Mouse (Mus musculus) myocyte (in vitro differentiated cells): ENCODE results near the gene Ermap. TPM values are rescaled to one million over a fixed set of nuclear protein-coding genes. Genes with fewer than 3 reads are reported as not detected.

Experiments used
- H3K27me3 ChIP-seq: one replicate; pipeline ENCODE4 v1.6.1; 2011; ENCODE audit not compliant: control insufficient read depth, insufficient read depth, insufficient read length
- H3K36me3 ChIP-seq: one replicate; pipeline ENCODE4 v1.6.1; 2011; ENCODE audit not compliant: control insufficient read depth, insufficient read depth
- H3K4me2 ChIP-seq: one replicate; pipeline ENCODE4 v1.6.1; 2011; ENCODE audit warnings: low read depth, control low read depth
- H3K4me3 ChIP-seq: one replicate; pipeline ENCODE4 v1.5.1; 2011; ENCODE audit warnings: mild to moderate bottlenecking, control low read depth, moderate library complexity
- H3K79me2 ChIP-seq: one replicate; pipeline ENCODE4 v1.6.1; 2011; ENCODE audit not compliant: control insufficient read depth, insufficient read depth
- H3ac ChIP-seq: one replicate; pipeline ENCODE4 v1.6.1; 2011; ENCODE audit not compliant: control insufficient read depth, insufficient read length
- CEBPB ChIP-seq: IDR thresholded peaks from 2 replicates; pipeline ENCODE4 v1.6.1; 2011; ENCODE audit warnings: mild to moderate bottlenecking, moderate library complexity; ENCODE audit not compliant: poor library complexity, insufficient read depth, severe bottlenecking
- E2F4 ChIP-seq: IDR thresholded peaks from one replicate; pipeline ENCODE4 v1.6.1; 2011; ENCODE audit warnings: mild to moderate bottlenecking, control low read depth, moderate library complexity; ENCODE audit not compliant: insufficient read depth
- MAX ChIP-seq: IDR thresholded peaks from one replicate; pipeline ENCODE4 v1.6.1; 2011; ENCODE audit warnings: low read depth, mild to moderate bottlenecking, control low read depth
- MYOD1 ChIP-seq, 3 experiments: IDR thresholded peaks; one replicate each; pipeline ENCODE4 v1.6.1; 2011; ENCODE audit warnings: control low read depth in 2 of 3, low read depth in 2 of 3, mild to moderate bottlenecking in 2 of 3, moderate library complexity in 1 of 3; ENCODE audit not compliant: insufficient read length in 2 of 3, control insufficient read depth in 1 of 3
- MYOG ChIP-seq, 3 experiments: IDR thresholded peaks; one replicate each; pipeline ENCODE4 v1.6.1; 2011; ENCODE audit warnings: control low read depth in 2 of 3, low read depth in 2 of 3, mild to moderate bottlenecking in 2 of 3; ENCODE audit not compliant: insufficient read length in 2 of 3, control insufficient read depth in 1 of 3, insufficient read depth in 1 of 3
- POLR2A ChIP-seq: IDR thresholded peaks from one replicate; pipeline ENCODE4 v1.6.1; 2011; ENCODE audit warnings: low read depth, mild to moderate bottlenecking, control low read depth, moderate library complexity; ENCODE audit not compliant: insufficient read length
- POLR2AphosphoS2 ChIP-seq: IDR thresholded peaks from one replicate; pipeline ENCODE4 v1.6.1; 2011; ENCODE audit warnings: low read depth, control low read depth; ENCODE audit not compliant: insufficient read length
- REST ChIP-seq: IDR thresholded peaks from one replicate; pipeline ENCODE4 v1.6.1; 2011; ENCODE audit warnings: mild to moderate bottlenecking, control low read depth, moderate library complexity; ENCODE audit not compliant: insufficient read depth, insufficient read length
- SRF ChIP-seq: IDR thresholded peaks from one replicate; pipeline ENCODE4 v1.6.1; 2011; ENCODE audit warnings: low read depth; ENCODE audit not compliant: control insufficient read depth, insufficient read length
- TCF12 ChIP-seq: IDR thresholded peaks from one replicate; pipeline ENCODE4 v1.6.1; 2011; ENCODE audit warnings: mild to moderate bottlenecking, control low read depth; ENCODE audit not compliant: poor library complexity, insufficient read depth, severe bottlenecking
- TCF3 ChIP-seq: IDR thresholded peaks from one replicate; pipeline ENCODE4 v1.6.1; 2011; ENCODE audit warnings: low read depth, control low read depth; ENCODE audit not compliant: insufficient read length
- USF1 ChIP-seq: IDR thresholded peaks from one replicate; pipeline ENCODE4 v1.6.1; 2011; ENCODE audit warnings: low read depth, mild to moderate bottlenecking, control low read depth, moderate library complexity
- polyA plus RNA-seq: library from polyadenylated mRNA; unstranded; fragments of >200 nt; fragmentation: generic; extraction: Trizol; gene quantifications from one replicate; pipeline ENCODE4 v1.2.1, GENCODE M21; 2012; ENCODE audit warnings: missing spikeins

The Ermap gene
- polyA plus RNA-seq, 1 experiment, result 0.13 TPM

DNA sequence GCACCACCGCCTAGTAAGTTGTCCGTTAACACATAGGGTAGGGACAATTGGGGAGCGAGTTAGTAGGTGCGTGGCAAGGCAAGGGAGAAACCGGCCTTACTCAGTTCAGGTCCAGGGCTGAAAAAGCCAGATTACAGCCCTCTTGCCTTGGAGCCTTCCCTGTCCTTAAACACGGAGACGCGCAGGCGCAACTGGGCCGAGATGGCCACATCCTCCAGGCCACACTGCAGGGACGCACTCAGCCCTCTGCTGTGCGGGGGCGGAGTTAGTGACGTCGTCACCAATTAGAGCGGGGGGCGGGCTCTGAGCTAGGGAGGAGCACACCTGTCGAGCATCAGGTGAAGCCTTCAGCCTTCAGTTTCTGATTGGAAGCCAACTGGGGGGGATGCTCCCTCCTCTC lies 51.6 kb downstream of the Ermap start:
- no peak overlapping the region for H3K4me2 ChIP-seq
- no peaks in the 10 kb centered on the region for H3K79me2 ChIP-seq
- TF ChIP-seq USF1 (no peak), E2F4 (no peak), POLR2AphosphoS2 (peak; percentile 45), REST (no peak), TCF3 (no peak), MYOD1 (IDR thresholded peaks at IDR 0.05; ENCODE audit: control insufficient read depth in 1 of 3, insufficient read length in 2 of 3, low read depth in 2 of 3) (no peak)
- H3K4me3 ChIP-seq, result no peak overlapping the region
- H3K27me3 ChIP-seq, result no peaks in the 10 kb centered on the region
- H3K36me3 ChIP-seq, result peaks cover 27% of the 10 kb centered on the region
- H3ac ChIP-seq, result no peak overlapping the region

DNA sequence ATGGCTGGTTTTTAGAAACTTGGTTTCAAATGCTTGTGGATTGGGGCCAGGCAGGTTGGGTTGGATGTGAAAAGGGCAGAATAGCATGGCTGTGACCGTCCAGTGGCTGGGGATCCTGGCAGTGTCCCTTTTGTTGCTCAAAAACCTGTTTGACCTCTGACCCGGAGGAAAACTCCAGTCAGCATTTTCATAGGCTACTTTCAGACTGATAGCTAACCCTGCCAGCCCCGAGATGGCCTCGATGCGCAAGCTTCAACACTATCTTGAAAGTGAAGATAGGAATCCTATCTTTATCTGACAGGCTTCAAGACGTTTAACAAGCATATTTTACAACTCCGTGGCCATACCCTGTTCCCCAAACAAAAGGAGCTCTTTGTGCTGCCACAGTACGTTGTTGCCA lies 52.5 kb downstream of the Ermap start:
- no peak overlapping the region for H3K4me3 ChIP-seq
- TF ChIP-seq E2F4, result no peak
- no peak for TF ChIP-seq CEBPB
- TF ChIP-seq TCF3, result no peak
- no peak for TF ChIP-seq TCF12
- TF ChIP-seq MYOG (IDR thresholded peaks at IDR 0.05; ENCODE audit: control insufficient read depth in 1 of 3, insufficient read depth in 1 of 3, insufficient read length in 2 of 3, low read depth in 2 of 3), result no peak
- no peak for TF ChIP-seq POLR2AphosphoS2
- TF ChIP-seq MYOD1 (IDR thresholded peaks at IDR 0.05; ENCODE audit: control insufficient read depth in 1 of 3, insufficient read length in 2 of 3, low read depth in 2 of 3), result no peak
- no peak for TF ChIP-seq USF1
- no peak for TF ChIP-seq MAX
- no peak for TF ChIP-seq SRF
- no peak for TF ChIP-seq POLR2A
- TF ChIP-seq REST, result no peak
- peaks cover 36% of the 10 kb centered on the region for H3K36me3 ChIP-seq
- no peak overlapping the region for H3K4me2 ChIP-seq
- no peaks in the 10 kb centered on the region for H3K27me3 ChIP-seq
- no peaks in the 10 kb centered on the region for H3K79me2 ChIP-seq
- no peak overlapping the region for H3ac ChIP-seq

DNA sequence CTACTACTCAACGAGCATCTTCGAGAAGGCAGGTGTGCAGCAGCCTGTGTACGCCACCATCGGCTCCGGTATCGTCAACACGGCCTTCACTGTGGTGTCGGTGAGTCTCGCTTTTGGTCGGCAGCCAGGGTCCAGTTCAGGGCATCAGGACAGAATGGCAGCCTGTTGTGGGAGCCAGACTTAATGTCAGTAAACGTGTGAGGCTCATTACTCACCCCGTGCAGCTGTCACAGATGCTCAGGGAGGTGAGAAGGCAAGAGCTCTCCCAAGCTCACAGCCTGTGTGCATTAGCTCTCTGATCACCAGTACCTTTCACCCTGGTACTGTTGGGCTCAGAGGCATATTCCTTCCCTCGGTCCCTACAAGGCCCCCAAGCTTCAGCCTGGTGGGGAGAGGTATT lies 56.0 kb downstream of the Ermap start:
- peak in 2 of 3 experiments; percentile 53 to 64 for TF ChIP-seq MYOD1 (IDR thresholded peaks at IDR 0.05; ENCODE audit: control insufficient read depth in 1 of 3, insufficient read length in 2 of 3, low read depth in 2 of 3)
- TF ChIP-seq MAX, result no peak
- peak in 1 of 3 experiments; percentile 42 for TF ChIP-seq MYOG (IDR thresholded peaks at IDR 0.05; ENCODE audit: control insufficient read depth in 1 of 3, insufficient read depth in 1 of 3, insufficient read length in 2 of 3, low read depth in 2 of 3)
- no peak for TF ChIP-seq TCF3
- peak; percentile 24 for TF ChIP-seq POLR2AphosphoS2
- TF ChIP-seq TCF12, result no peak
- TF ChIP-seq CEBPB, result no peak
- H3K79me2 ChIP-seq, result peaks cover 6% of the 10 kb centered on the region
- no peak overlapping the region for H3ac ChIP-seq

DNA sequence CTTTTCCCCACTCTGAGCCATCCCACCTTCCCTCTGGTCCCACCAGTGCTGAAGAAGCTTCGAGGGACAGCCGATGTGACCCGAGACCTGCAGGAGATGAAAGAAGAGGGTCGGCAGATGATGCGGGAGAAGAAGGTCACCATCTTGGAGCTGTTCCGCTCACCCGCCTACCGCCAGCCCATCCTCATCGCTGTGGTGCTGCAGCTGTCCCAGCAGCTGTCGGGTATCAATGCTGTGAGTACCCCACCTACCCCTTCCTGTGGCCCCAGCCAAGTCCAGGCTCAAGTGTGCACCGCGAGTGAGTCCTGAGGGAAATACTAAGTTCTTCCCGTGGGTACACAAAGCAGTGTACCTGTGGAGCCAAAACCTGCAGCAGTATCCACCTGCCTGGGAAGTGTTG lies 56.5 kb downstream of the Ermap start:
- H3K4me3 ChIP-seq, result no peak overlapping the region
- no peak overlapping the region for H3ac ChIP-seq
- peaks cover 6% of the 10 kb centered on the region for H3K79me2 ChIP-seq
- no peak overlapping the region for H3K4me2 ChIP-seq
- no peaks in the 10 kb centered on the region for H3K27me3 ChIP-seq
- H3K36me3 ChIP-seq, result peaks cover 44% of the 10 kb centered on the region
- no peak for TF ChIP-seq POLR2AphosphoS2
- TF ChIP-seq USF1, result no peak
- TF ChIP-seq REST, result no peak
- TF ChIP-seq TCF12, result no peak
- TF ChIP-seq CEBPB, result no peak
- TF ChIP-seq MAX, result no peak
- no peak for TF ChIP-seq POLR2A
- no peak for TF ChIP-seq SRF
- peak in 2 of 3 experiments; percentile 47 to 53 for TF ChIP-seq MYOD1 (IDR thresholded peaks at IDR 0.05; ENCODE audit: control insufficient read depth in 1 of 3, insufficient read length in 2 of 3, low read depth in 2 of 3)
- peak in 2 of 3 experiments; percentile 48 to 55 for TF ChIP-seq MYOG (IDR thresholded peaks at IDR 0.05; ENCODE audit: control insufficient read depth in 1 of 3, insufficient read depth in 1 of 3, insufficient read length in 2 of 3, low read depth in 2 of 3)
- no peak for TF ChIP-seq E2F4
- no peak for TF ChIP-seq TCF3

More for the DNA sequence above, 56.0 kb downstream of the Ermap start:
- Histone ChIP-seq H3K4me3 (no peak overlapping the region), H3K27me3 (no peaks in the 10 kb centered on the region), H3K36me3 (peaks cover 44% of the 10 kb centered on the region), H3K4me2 (no peak overlapping the region)

- Histone ChIP-seq H3ac (no peak overlapping the region), H3K27me3 (no peaks in the 10 kb centered on the region), H3K4me2 (no peak overlapping the region), H3K36me3 (peaks cover 32% of the 10 kb centered on the region), H3K4me3 (no peak overlapping the region), H3K79me2 (peaks cover 19% of the 10 kb centered on the region)
- TF ChIP-seq POLR2A (no peak), MYOG (IDR thresholded peaks at IDR 0.05; ENCODE audit: control insufficient read depth in 1 of 3, insufficient read depth in 1 of 3, insufficient read length in 2 of 3, low read depth in 2 of 3) (peak in 1 of 3 experiments; percentile 34)
Observed at GRCm38 (mm10) chr4:119131189-119131910, 58.5 kb downstream of the Ermap start.
